Mouse (Mus musculus) forebrain, embryonic 11.5 days (tissue): ENCODE results near the gene Qsox2. TPM values are rescaled to one million over a fixed set of nuclear protein-coding genes. Genes with fewer than 3 reads are reported as not detected.
A peak's percentile ranks its signal among the peaks of the same experiment; 100 is the strongest.

Experiments
- ATAC-seq: fragments of 200-750 bp; cut with Nextera tagmentation; replicated peaks from 2 replicates; pipeline ENCODE4 v1.8.0; 2017; ENCODE audit warnings: moderate TSS enrichment; ENCODE audit not compliant: low FRiP score
- DNase-seq: peaks from one replicate; pipeline ENCODE4 v3.0.0-alpha.2; 2017; ENCODE audit warnings: low spot score
- H3K27ac ChIP-seq: fragments of 300-500 bp; sonication (generic); 2 replicates; pipeline ENCODE4 v1.5.1; 2014; ENCODE audit warnings: low read depth, low read length
- H3K27me3 ChIP-seq: fragments of 300-500 bp; sonication (generic); 2 replicates; pipeline ENCODE4 v1.6.1; 2014; ENCODE audit warnings: mild to moderate bottlenecking, low read length, mixed read lengths; ENCODE audit not compliant: control insufficient read depth, insufficient read depth
- H3K36me3 ChIP-seq: fragments of 300-500 bp; sonication (generic); 2 replicates; pipeline ENCODE4 v1.6.1; 2014; ENCODE audit warnings: mild to moderate bottlenecking, low read length, moderate library complexity, mixed read lengths; ENCODE audit not compliant: control insufficient read depth, insufficient read depth
- H3K4me1 ChIP-seq: fragments of 300-500 bp; sonication (generic); replicated peaks from 2 replicates; pipeline ENCODE4 v1.6.1; 2014; ENCODE audit warnings: low read length, mixed read lengths; ENCODE audit not compliant: control insufficient read depth, insufficient read depth
- H3K4me2 ChIP-seq: fragments of 300-500 bp; sonication (generic); 2 replicates; pipeline ENCODE4 v1.6.1; 2014; ENCODE audit warnings: low read depth, mild to moderate bottlenecking, low read length, moderate library complexity, mixed read lengths; ENCODE audit not compliant: severe bottlenecking
- H3K4me3 ChIP-seq: fragments of 300-500 bp; sonication (generic); 2 replicates; pipeline ENCODE4 v1.5.1; 2014; ENCODE audit warnings: low read depth, low read length
- H3K9ac ChIP-seq: fragments of 300-500 bp; sonication (generic); 2 replicates; pipeline ENCODE4 v1.6.1; 2014; ENCODE audit warnings: low read length
- H3K9me3 ChIP-seq: fragments of 300-500 bp; sonication (generic); 2 replicates; pipeline ENCODE4 v1.6.1; 2016; ENCODE audit warnings: low read length, mixed read lengths; ENCODE audit not compliant: control insufficient read depth
- WGBS: fragments of 180-500 bp; shearing (Covaris S2); extraction: QIAGEN DNeasy Blood & Tissue Kit; methylation state at CpG from one replicate; pipeline ENCODE4 v1.1.7; 2014; 5-methylcytosine and 5-hydroxymethylcytosine counted together
- polyA plus RNA-seq: library from polyadenylated mRNA; unstranded; fragments of >200 nt; fragmentation: Nextera tagmentation; extraction: Ambion mirVana; gene quantifications from 2 replicates; pipeline ENCODE4 v1.2.1, GENCODE M21; 2014

The Qsox2 gene
- polyA plus RNA-seq, 1 experiment from 2014 or later = 20.6 TPM

GRCm38 (mm10) chr2:26234771-26235170, 2.6 kb downstream of the Qsox2 start:
- DNase-seq = no peak
- Histone ChIP-seq H3K4me3 (no peak overlapping the region), H3K4me1 (peaks cover 4% of the 10 kb centered on the region; the same call in 1 of the 2 replicates), H3K9ac (no peak overlapping the region), H3K4me2 (no peak overlapping the region), H3K9me3 (no peaks in the 10 kb centered on the region), H3K27ac (no peak overlapping the region), H3K36me3 (no peaks in the 10 kb centered on the region), H3K27me3 (no peaks in the 10 kb centered on the region)
- 94% methylated on average over 2 of the region's 2 CpGs for WGBS
- ATAC-seq = no peak

- no peak for ATAC-seq
- H3K27me3 ChIP-seq = no peaks in the 10 kb centered on the region
- 89% methylated on average over 5 of the region's 5 CpGs for WGBS
- DNase-seq = no peak
- no peak overlapping the region for H3K4me2 ChIP-seq
- no peaks in the 10 kb centered on the region for H3K9me3 ChIP-seq
- H3K4me3 ChIP-seq = no peak overlapping the region
- H3K4me1 ChIP-seq = peaks cover 4% of the 10 kb centered on the region; the same call in 1 of the 2 replicates
- H3K36me3 ChIP-seq = no peaks in the 10 kb centered on the region
- no peak overlapping the region for H3K27ac ChIP-seq
- no peak overlapping the region for H3K9ac ChIP-seq
Observed at GRCm38 (mm10) chr2:26234253-26234652, 3.1 kb downstream of the Qsox2 start.

- Histone ChIP-seq H3K4me3 (no peak overlapping the region), H3K4me2 (no peak overlapping the region), H3K9ac (no peak overlapping the region), H3K27me3 (no peaks in the 10 kb centered on the region), H3K4me1 (peaks cover 2% of the 10 kb centered on the region; the same call in 1 of the 2 replicates), H3K9me3 (no peaks in the 10 kb centered on the region), H3K27ac (no peak overlapping the region), H3K36me3 (no peaks in the 10 kb centered on the region)
- DNase-seq (no peak), ATAC-seq (no peak)
- WGBS = 87% methylated on average over 3 of the region's 3 CpGs
Observed at GRCm38 (mm10) chr2:26231366-26231765, 6.0 kb downstream of the Qsox2 start.

GRCm38 (mm10) chr2:26230253-26230652, 7.1 kb downstream of the Qsox2 start:
- Histone ChIP-seq H3K4me1 (no peaks in the 10 kb centered on the region; the same call in 1 of the 2 replicates), H3K27ac (no peak overlapping the region), H3K9me3 (no peaks in the 10 kb centered on the region), H3K27me3 (no peaks in the 10 kb centered on the region), H3K9ac (no peak overlapping the region), H3K4me3 (no peak overlapping the region), H3K36me3 (no peaks in the 10 kb centered on the region), H3K4me2 (no peak overlapping the region)
- DNase-seq (no peak), ATAC-seq (no peak)
- WGBS = 63% methylated on average over 4 of the region's 4 CpGs

GRCm38 (mm10) chr2:26227788-26228187, 9.5 kb downstream of the Qsox2 start:
- H3K27me3 ChIP-seq = no peaks in the 10 kb centered on the region
- no peak overlapping the region for H3K4me2 ChIP-seq
- H3K4me1 ChIP-seq = no peaks in the 10 kb centered on the region
- no peaks in the 10 kb centered on the region for H3K9me3 ChIP-seq
- DNase-seq = peak; percentile 66
- ATAC-seq = 0 out of 2 replicates have a peak, but pooled peaks have one; percentile 44
- 50% methylated on average over 1 of the region's 1 CpGs for WGBS
- no peak overlapping the region for H3K27ac ChIP-seq
- no peak overlapping the region for H3K4me3 ChIP-seq
- no peaks in the 10 kb centered on the region for H3K36me3 ChIP-seq
- no peak overlapping the region for H3K9ac ChIP-seq

- DNase-seq = no peak
- 93% methylated on average over 4 of the region's 4 CpGs for WGBS
- no peaks in the 10 kb centered on the region for H3K4me1 ChIP-seq
- no peak overlapping the region for H3K4me3 ChIP-seq
- H3K4me2 ChIP-seq = no peak overlapping the region
- no peak overlapping the region for H3K27ac ChIP-seq
- H3K36me3 ChIP-seq = no peaks in the 10 kb centered on the region; the same call in 1 of the 2 replicates
- H3K9me3 ChIP-seq = no peaks in the 10 kb centered on the region
- H3K27me3 ChIP-seq = no peaks in the 10 kb centered on the region
- H3K9ac ChIP-seq = no peak overlapping the region
- ATAC-seq = no peak
Observed at GRCm38 (mm10) chr2:26225242-26225641, 12.1 kb downstream of the Qsox2 start.

GRCm38 (mm10) chr2:26223961-26224360, 13.4 kb downstream of the Qsox2 start:
- H3K4me1 ChIP-seq = no peaks in the 10 kb centered on the region
- no peaks in the 10 kb centered on the region for H3K9me3 ChIP-seq
- H3K9ac ChIP-seq = no peak overlapping the region
- no peaks in the 10 kb centered on the region for H3K27me3 ChIP-seq
- H3K36me3 ChIP-seq = no peaks in the 10 kb centered on the region; the same call in 1 of the 2 replicates
- WGBS = 89% methylated on average over 3 of the region's 3 CpGs
- DNase-seq (no peak), ATAC-seq (no peak)
- no peak overlapping the region for H3K4me2 ChIP-seq
- H3K27ac ChIP-seq = no peak overlapping the region
- no peak overlapping the region for H3K4me3 ChIP-seq

- no peak overlapping the region for H3K9ac ChIP-seq
- no peaks in the 10 kb centered on the region for H3K4me1 ChIP-seq
- ATAC-seq (no peak), DNase-seq (no peak)
- no peak overlapping the region for H3K4me3 ChIP-seq
- H3K27ac ChIP-seq = no peak overlapping the region
- no peaks in the 10 kb centered on the region for H3K9me3 ChIP-seq
- H3K27me3 ChIP-seq = no peaks in the 10 kb centered on the region
- WGBS = 62% methylated on average over 3 of the region's 3 CpGs
- H3K36me3 ChIP-seq = no peaks in the 10 kb centered on the region; the same call in none of the 2 replicates
- H3K4me2 ChIP-seq = no peak overlapping the region
Observed at GRCm38 (mm10) chr2:26214526-26214925, 22.8 kb downstream of the Qsox2 start.

GRCm38 (mm10) chr2:26209566-26209965, 27.8 kb downstream of the Qsox2 start:
- Histone ChIP-seq H3K9ac (no peak overlapping the region), H3K4me1 (peaks cover 10% of the 10 kb centered on the region), H3K9me3 (no peaks in the 10 kb centered on the region), H3K27ac (no peak overlapping the region), H3K4me2 (no peak overlapping the region), H3K36me3 (no peaks in the 10 kb centered on the region; the same call in none of the 2 replicates), H3K27me3 (peaks cover 35% of the 10 kb centered on the region), H3K4me3 (no peak overlapping the region)
- DNase-seq (no peak), ATAC-seq (no peak)
- 86% methylated on average over 3 of the region's 3 CpGs for WGBS
